Mouse (Mus musculus): ENCODE measurements at regions not wholly inside any gene's neighbourhood (a gene's known extent, or its start where the extent isn't known, plus 50 kb on each side); places are given as distances from the start of the nearest gene placed in this dataset.

DNA sequence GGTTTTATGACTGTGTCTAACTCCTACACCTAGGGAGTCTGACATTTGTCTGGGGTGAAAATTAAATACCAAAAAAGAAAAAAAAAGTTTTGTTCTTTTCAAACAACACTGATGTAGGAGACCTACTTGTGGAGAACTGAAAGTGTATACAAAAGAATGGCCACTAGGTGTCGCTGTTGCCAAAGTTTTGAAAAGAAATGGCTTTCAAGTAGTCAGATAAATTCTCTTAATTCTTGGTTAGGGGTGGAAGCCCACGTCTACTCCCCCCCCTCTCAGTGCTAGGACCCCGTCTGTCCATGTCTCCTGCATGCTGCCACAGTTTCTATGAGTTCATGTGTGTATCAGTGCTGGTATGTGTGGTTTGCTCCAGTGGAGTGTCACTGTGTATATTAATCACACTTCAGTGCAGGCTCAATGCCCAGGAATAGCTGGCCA is 100.7 kb upstream of the Spred2 start:
- peak; percentile 84 for DNase-seq (ENCODE audit: low read depth, low spot score)

DNA sequence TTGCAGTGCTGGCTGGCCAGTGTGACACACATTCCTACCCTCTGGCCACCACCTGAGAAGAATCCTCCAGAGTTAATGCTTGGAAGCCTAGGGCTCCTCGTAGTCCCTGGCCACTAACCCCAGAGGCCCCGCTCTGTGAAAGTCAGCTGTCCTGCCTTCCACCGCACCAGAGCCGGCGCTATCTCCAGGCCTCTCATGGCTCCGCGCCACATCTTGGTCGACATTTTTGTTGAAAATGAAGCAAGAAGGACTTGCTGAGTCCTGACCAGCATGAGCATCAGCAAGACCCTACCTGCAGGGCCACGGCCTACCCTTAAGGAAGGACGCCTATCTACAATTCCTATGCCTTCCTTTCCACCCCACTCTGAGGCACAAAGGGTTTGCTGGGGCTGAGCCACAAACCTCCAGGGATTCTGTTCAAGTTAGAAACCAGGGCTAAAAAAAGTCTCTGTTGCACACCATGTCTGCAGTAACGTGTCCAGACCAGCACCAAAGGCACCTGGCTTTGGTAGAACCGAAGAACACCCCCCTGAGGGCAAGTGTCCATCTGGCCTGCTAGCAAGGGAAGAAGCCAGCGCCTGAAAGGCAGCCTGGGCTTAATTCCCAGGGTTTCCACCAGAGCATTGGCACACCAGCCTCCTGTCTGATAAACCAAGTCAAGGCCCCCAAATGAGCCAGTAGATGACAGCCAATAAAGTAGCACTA is 97.5 kb upstream of the Spred2 start:
- DNase-seq (ENCODE audit: low read depth, low spot score): no peak

DNA sequence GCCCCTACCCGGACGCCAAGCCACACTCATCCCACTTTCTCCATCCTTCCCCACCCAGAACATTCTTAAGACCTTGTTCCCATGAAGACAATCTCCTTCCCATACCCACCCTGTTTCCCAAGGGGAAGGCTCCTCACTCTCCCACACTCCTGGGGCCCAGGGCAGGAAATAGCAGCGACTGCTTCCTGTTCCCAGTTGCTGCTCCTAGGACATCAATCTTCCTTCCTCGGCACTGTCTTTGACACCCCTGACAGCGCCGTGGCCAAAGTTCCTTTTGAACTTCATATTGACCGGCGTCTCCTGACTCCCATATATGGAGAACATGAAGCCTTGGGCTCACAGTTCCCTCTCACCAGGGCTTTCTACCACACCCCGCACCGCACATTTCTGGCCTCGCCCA is 96.2 kb upstream of the Spred2 start:
- DNase-seq (ENCODE audit: low read depth, low spot score): no peak

DNA sequence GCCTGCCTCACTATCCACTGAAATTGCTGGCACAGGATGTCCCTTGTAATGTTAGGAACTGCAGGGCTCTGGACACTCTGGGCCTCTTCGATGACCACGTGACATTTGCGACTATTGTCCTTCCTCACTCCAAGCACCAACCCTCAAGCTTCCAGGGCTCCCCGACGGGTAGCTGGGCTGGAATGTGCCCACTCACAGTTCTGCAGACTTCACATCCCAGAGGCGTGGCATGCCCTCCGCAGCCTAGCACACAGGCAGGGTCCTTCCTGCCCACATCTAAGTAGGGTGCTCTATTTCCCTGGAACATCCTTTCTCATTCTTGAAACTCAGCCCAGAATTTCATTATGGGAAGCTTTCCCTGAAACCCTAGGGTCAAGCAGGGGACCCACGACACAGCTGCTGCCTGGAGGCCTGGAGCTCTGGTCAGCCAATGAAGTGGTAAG is 95.2 kb upstream of the Spred2 start:
- DNase-seq (ENCODE audit: low read depth, low spot score): no peak

DNA sequence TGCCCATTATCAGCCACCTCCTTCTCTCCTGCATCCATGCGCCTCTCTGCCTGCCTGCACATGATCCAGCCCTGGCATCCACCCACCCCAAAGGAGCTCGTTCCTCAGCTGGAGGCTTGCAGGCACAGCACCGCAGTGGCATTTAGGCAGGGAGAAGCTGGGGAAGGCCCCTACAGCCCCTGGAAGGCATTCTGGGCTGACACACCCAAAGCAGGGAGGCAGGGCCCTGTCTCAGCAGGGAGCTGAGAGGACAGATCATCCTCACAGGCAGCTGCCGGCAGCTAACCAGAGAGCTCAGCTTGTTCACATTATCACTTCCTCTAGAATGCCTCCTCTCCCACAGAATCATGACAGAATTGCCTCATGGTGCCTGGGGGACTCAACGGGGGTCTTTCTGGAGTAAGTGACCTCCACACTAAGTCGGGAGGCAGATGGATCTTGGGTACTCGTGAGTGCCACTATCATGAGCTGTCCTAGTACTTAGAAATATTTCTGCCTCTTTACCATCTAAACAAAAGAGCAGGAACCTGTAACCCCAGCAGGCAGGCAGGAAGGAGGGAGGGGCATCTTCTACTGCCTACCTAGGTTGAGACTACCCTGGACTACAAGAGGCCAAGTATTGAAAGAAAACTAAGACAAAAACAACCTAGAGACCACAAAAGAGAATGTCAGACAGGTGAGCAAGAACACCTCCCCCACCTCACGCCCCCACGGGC is 94.5 kb upstream of the Spred2 start:
- DNase-seq (ENCODE audit: low read depth, low spot score): peak; percentile 88

DNA sequence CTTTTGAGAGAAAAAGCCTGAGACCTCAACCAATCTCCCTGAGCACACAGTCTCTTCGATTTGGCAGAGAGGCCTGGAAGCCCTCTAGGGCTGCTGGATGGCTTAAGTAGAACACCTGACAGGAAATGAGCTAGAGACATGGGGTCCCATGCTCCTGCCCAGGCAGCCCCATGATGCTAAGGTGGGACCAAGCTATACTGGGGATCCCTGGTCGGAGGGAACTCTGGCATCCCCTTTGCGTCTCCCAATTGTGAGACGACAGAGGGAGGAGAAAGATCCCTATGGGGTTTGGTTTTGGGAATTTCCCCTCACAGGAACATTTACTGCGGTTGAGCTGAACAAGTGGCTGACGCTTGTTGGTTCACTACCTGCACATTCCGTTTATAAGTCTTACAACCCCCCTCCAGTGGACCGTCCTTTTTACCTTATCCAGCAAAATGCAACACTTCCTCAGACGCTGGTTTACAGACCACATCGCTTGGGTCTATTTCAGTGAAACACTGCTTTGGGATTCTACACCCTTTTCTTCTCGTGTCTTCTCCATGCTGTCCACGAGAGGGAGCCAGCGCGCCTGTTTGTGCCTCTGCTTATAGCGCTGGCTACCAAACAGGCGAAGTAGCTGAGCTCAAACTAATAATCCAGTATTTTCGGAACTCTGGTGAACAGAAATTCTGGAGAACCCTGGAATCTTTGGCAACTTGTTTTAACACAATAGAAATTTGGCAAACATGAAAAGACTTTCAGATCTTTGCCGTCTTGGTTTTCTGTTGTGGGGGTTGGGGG is 93.7 kb upstream of the Spred2 start:
- peak; percentile 91 for DNase-seq (ENCODE audit: low read depth, low spot score)

DNA sequence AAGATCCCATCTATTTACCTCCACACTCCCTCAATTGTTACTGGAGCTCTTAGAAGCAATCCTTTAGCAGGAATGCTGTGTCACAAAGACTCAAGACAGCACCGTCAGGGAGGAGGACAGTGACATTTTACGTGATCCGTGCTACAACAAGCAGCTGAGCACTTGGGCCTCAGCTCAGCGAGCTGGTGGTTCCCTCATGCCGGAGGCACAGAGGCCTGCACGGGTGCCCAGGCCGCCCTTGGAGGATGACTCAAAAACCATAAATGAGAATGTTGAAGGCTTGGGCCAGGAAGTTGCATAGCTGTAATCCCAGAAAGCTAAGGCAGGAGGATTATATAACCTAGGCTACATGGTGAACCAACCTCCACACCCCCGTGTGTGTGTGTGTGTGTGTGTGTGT is 89.6 kb upstream of the Spred2 start:
- no peak for DNase-seq (ENCODE audit: low read depth, low spot score)

DNA sequence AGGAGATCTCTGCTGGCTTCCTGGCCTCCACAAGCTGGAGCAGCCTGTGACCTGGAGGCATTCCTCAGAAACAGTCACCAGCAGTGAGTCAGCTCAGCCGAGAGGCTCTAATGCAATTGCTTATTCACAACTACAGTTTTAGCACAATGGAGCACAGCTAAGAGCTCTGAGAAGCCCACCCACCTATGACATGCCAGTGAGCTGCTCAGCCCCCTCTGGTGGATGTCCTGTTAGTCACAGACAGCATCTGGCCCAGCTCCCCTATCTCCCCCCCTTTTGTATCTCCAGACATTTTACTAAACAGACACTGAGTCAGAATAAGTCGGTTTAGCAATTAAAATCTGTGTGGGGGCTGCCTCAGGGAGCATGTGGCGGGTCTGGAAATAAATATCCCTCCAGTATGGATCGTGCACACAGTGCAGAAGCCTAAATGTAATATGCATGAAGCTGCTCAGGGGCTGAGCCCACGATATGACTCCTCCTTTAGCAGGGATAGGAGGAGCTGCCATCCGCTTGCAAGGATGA is 88.9 kb upstream of the Spred2 start:
- peak; percentile 74 for DNase-seq (ENCODE audit: low read depth, low spot score)

DNA sequence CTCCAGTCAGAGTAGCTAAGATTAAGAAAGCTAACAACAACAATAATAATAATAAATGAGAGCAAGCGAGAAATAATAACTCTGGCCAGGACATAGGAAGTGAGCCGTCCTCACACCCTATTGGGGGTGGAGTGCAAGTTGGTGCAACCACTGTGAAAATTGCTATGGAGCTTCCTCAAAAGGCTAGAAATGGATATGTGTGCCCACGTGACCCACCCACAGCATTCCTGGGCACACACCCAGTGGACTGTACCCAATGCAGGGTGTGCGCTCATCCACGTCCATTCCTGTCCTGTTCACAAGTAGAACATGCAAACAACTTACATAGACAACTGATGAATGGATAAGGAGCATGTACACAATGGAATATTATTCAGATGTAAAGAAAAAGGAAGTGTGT is 85.2 kb upstream of the Spred2 start:
- no peak for DNase-seq (ENCODE audit: low read depth, low spot score)

DNA sequence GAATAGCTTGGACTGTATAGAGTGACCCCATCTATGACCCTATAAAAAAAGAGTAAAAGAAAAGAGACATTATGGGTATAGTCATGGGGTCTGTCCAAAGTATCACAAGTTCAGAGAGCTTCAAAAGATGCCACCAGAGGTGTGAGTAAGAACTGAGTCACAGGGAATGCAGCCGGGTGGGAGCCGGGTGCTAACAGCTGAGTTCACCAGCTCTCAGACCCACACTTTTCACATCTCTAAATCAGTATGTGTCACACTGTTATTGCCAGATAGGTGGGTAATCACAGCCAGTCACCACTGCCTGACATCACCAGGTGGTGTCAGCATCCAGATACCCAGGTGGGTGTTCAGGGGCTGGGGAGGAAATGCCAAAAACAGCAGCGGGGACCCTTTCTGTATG is 81.1 kb upstream of the Spred2 start:
- no peak for DNase-seq (ENCODE audit: low read depth, low spot score)

DNA sequence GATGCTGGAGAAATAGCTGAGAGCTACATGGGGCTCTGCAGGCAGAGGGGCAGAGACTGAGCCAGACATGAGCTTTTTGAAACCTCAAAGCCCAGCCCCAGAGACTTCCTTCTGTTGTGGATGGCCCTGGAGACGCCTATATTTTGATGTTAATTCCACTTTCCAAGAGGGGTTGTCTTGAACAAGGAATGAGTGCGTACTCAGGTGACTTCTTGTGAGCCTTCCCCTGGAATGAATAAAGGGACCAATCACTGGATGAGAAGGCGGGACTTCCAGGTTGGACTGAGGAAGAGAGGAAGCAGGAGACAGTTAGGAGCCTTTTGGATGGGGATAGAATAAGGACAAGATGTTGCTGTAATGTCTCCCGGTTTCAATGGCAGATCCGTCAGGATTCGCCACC is 76.3 kb upstream of the Spred2 start:
- peak; percentile 94 for DNase-seq (ENCODE audit: low read depth, low spot score)

DNA sequence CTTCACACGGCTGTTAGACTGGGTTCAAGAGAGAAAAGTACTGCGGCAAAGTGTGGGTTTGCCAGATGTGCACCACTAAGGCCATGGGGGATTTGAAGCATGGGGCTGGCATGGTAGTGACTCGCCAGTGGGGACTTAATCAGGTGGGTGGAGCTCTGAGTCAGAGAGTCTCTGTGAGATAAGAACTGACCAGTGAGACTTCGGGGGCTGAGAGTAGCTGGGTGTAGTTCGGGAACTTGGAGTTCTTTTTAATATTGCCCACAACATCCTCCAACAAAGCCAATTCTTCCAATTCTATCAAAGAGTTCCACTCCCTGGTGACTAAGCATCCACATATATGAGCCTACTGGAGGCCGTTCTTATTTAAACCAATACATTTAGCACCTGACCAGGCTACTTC is 75.8 kb upstream of the Spred2 start:
- no peak for DNase-seq (ENCODE audit: low read depth, low spot score)

DNA sequence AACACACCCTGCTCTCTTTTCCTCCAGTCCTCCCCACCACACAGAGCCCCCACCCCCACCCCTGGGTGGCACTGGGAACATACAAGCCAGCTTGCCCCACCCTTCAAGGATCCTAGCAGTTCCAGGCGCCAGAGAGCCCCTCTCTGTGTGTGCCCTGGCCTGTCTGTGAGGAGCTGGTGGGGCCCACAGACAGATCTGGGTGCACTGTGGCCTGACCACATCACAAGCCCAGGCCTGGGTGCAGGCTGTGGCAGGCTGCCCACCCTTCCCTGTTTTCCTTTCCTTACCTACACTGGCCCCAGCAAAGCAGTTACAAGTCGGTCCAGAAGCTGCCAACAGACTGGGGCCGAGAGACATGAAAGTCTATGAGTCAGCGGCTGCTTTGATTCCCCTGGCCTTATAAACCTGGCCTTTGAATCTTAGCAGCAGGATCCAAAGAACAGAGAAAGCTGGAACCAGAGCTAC is 74.8 kb upstream of the Spred2 start:
- peak; percentile 32 for DNase-seq (ENCODE audit: low read depth, low spot score)

DNA sequence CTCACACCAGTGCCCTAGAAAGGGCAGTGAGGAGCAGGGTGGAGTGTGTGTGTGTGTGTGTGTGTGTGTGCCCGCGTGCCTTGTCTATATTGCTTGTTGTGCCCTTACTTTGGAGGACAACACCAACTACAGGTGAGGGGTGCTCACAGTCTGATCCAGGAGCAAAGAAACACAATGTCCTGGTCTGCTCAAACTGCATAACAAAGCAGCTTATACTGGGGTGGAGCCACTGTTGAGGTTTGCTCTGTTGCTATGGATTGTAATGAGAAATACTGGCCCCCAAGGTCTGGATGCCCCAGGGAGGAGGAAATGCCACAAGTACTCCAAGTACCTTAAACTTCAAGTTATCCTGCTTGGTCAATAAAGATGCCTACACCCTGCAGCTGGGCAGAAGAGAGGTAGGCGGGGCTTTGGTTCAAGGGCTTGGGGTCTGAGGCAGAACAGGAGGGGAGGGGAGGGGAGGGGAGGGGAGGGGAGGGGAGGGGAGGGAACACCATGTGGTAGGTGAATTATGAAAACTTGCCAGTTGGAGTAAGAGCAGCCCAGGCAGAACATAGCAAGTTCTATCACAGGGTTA is 74.2 kb upstream of the Spred2 start:
- peak; percentile 71 for DNase-seq (ENCODE audit: low read depth, low spot score)

DNA sequence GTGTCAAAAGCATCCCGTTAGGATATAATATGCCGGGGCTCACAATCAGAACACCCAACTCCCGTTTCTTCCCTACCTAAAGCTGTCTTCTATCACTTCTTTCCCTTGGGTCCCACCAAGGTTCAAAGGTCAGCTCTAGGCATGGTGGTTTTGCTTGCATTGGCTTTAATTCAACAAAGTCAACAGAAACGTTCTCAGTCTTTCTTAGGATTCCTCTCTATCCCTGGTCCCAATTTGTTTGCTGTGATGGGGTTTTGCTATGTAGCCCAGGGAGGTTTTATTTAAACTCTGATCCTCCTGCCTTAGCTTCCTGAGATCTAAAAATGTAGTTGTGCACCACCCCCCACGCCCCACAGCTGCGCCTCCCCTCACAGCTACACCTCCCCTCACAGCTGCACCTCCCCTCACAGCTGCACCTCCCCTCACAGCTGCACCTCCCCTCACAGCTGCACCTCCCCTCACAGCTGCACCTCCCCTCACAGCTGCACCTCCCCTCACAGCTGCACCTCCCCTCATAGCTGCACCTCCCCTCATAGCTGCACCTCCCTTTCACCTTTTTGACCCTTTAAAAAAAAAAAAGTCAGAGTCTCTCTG is 73.1 kb upstream of the Spred2 start:
- no peak for DNase-seq (ENCODE audit: low read depth, low spot score)

DNA sequence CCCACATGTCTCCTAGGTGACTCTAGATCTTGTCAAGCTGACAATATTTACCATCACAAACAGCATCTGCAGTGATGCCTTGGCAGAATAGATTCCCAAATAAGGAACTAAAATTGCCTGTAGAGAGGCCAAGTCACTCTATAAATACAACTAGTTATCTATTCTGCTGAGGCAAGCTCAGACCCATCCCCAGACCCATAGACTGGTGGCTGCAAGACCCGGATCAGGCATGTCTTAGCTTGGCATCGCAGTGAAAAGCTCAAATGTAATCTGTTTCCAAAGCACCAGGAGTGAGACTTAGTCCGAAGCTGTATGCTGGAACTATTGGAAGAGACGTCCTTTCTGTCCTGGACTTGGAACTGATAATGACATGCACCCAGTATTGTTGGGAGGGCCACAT is 62.6 kb upstream of the Spred2 start:
- DNase-seq (ENCODE audit: low read depth, low spot score): no peak

DNA sequence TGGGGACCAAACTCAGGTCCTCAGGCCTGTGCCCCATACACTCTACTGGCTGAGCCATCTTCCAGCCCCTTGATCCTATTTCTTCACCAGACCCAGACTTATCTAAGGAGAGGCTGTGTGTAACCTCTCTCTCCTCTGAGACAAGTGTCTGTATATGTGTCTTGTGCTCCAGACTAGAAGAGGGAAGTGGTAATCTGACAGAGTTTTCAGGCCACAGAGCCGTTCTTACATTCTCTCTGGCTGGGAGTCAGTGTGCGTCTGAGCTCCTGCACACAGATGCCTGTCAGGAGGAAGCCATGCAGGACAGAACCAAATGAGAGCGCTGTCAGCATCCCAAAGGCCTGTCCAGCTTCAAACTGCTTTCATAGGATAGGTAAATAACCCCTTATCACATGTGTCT is 60.8 kb upstream of the Spred2 start:
- DNase-seq (ENCODE audit: low read depth, low spot score): no peak

DNA sequence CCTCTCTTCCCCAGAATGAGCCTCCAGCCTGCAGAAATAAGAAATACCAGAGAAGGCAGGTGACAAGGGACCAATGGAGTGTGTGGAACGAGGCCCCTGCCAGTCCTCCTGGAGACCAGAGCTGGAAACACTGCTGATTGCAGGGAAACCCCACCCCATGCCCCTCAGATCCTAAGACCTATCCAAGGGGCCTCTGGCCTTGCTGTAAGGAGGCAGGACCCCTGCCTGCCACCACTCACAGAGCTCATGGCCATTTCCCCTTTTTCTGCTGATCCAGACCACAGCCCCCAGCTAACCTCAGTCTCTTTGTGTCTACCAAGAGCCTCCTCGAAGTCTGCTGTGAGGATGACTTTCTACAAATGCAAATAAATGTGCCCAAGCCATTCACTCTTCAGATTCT is 57.9 kb upstream of the Spred2 start:
- DNase-seq (ENCODE audit: low read depth, low spot score): no peak

DNA sequence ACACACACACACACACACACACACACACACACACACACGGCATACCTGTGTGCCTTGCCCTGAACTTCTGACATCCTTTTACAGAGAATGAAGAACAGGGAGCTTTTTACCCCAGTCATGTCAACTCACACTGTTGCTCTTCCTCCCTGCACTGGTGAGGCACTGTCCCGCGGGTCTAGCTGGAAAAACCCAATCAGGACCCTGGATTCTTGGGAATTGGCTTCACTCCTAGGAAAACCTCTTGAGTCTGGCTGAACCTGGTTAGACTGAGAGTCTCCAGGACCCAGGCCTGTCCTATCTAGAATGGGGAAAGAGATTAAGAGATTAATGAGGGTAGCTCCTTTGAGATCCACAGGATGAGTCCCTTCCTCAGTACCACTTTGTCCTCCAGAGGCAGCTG is 54.5 kb upstream of the Spred2 start:
- DNase-seq (ENCODE audit: low read depth, low spot score): no peak

DNA sequence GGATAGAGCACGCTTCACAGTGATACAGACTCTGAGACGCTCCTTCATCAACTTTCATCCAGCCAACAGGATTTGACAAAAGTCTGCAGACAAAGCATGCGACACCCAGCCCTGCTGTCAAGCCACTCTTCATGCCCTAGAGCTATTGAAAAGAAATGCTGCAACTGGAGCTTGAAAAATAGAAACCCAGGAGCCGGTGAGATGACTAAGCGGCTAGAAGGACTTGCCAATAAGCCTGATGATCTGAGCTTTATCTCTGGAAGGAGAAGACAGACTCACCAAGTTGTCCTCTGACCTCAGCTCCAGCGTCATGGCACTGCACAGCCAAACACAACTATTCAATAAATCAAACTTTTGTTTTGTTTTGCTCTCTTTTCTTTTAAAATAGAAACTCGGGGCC is 54.0 kb upstream of the Spred2 start:
- DNase-seq (ENCODE audit: low read depth, low spot score): no peak

DNA sequence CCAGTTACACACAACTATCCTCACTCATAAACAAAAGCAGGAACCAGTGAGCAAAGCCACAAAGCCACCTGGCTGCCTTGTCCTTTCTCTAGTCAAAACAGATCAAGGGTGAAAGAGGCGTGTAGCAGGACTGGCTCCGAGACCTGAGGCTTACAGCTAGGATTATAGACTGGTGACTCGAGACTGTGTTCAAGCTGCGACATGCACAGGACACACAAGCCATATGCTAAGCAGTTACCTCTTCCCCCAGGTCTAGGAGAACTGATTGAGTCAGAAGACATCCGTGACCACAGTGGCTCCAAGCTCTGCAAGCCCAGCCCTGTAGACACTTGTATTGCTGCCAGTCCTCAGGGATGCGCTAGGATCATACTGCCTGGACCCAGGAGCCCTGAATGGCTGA is 50.4 kb upstream of the Spred2 start:
- DNase-seq (ENCODE audit: low read depth, low spot score): no peak

All from ZHBTc4 (cell line).